Mouse (Mus musculus) lung, adult 2 months (tissue): ENCODE data around the gene Szrd1.

Experiments
- CTCF ChIP-seq: fragments of 200-500 bp; IDR thresholded peaks from 2 replicates; pipeline ENCODE4 v1.5.1; 2011; ENCODE audit warnings: mild to moderate bottlenecking, low read length, control low read depth; ENCODE audit not compliant: insufficient read depth
- POLR2A ChIP-seq: fragments of 200-500 bp; IDR thresholded peaks from 2 replicates; pipeline ENCODE4 v1.6.1; 2011; ENCODE audit warnings: low read depth, mild to moderate bottlenecking, control low read depth, low read length, borderline replicate concordance; ENCODE audit errors: extremely low read depth

DNA sequence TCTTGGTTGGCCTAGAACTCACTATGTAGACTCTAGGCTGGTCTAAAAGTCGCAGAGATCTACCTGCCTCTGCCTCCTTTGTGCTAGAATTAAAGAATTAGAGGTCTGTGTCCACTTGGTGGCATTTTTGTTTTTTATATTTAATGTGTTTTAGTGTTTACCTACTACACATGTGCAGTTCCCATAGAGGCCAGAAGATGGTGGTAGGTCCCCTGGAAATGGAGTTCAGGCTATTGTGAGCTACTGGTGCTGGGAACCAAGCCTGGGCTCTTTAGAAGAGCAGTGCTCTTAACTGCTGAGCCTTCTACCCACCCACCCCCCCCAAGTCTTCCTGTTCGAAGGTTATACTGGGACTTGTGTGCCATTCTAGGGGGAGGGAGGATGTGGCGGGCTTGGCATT lies 27.6 kb upstream of the Szrd1 start:
- TF ChIP-seq POLR2A (no peak), CTCF (no peak)
